In genomic region chr11:46060651-46061020, GRCm38 (mm10) we compare ENCODE assay signal across 18 mouse cellular contexts. TPM values are rescaled to one million over a fixed set of nuclear protein-coding genes. Genes with fewer than 3 reads are reported as not detected.
A peak's percentile ranks its signal among the peaks of the same experiment; 100 is the strongest.
DNase-seq lines count a peak whose midpoint lies in the region; ATAC-seq and TF ChIP-seq lines count a peak whose summit lies in the region.
"Had no signal": no experiment of that assay in that cellular context is flagged by ENCODE, and none has a peak within 500 bp of the region (broad histone marks: within the 10 kb centered on the region; RNA-seq: fewer than 3 reads in every experiment).

No protein-coding gene starts in this region.

- intact Hi-C loops in heart, postnatal 36 days (cut with DNase I), result no loop called here

- H3K4me2 ChIP-seq in heart, postnatal 0 days (ENCODE audit: low read depth, low read length), result no peak overlapping the region
- H3K4me2 ChIP-seq in lung, embryonic 15.5 days, result no peak overlapping the region
- H3K4me2 ChIP-seq: embryonic facial prominence, embryonic 12.5 days; hindbrain, embryonic 13.5 days; midbrain, embryonic 15.5 days; neural tube, embryonic 12.5 days; stomach, embryonic 15.5 days had no signal

- H3K9me3 ChIP-seq in heart, postnatal 0 days (replicated peaks; ENCODE audit: control insufficient read depth, low read length), result no peaks in the 10 kb centered on the region
- no peaks in the 10 kb centered on the region for H3K9me3 ChIP-seq in lung, embryonic 15.5 days
- H3K9me3 ChIP-seq: embryonic facial prominence, embryonic 12.5 days; hindbrain, embryonic 13.5 days; megakaryocyte, embryonic 14.5 days; midbrain, embryonic 15.5 days; neural tube, embryonic 12.5 days; stomach, embryonic 15.5 days had no signal

- no peak for TF ChIP-seq CTCF in heart, postnatal 0 days (IDR thresholded peaks at IDR 0.05; ENCODE audit: low read depth)
- no peak for TF ChIP-seq CTCF in lung, adult 2 months (IDR thresholded peaks at IDR 0.05; ENCODE audit: insufficient read depth, low read length)

- no peak for TF ChIP-seq POLR2A in lung, adult 2 months (IDR thresholded peaks at IDR 0.05; ENCODE audit: borderline replicate concordance, extremely low read depth, low read depth, low read length)

- H3K27ac ChIP-seq in heart, postnatal 0 days (ENCODE audit: low read depth), result peak overlapping the region; percentile 36
- H3K27ac ChIP-seq in lung, embryonic 15.5 days, result peak overlapping the region; percentile 74
- H3K27ac ChIP-seq: embryonic facial prominence, embryonic 12.5 days; hindbrain, embryonic 13.5 days; midbrain, embryonic 15.5 days; neural tube, embryonic 12.5 days; stomach, embryonic 15.5 days had no signal

- no peak for ATAC-seq in heart, postnatal 0 days (ENCODE audit: insufficient read depth, low read depth)
- no peak for ATAC-seq in lung, embryonic 15.5 days (ENCODE audit: borderline replicate concordance, extremely low read depth, low FRiP score, low TSS enrichment)
- ATAC-seq: forebrain, postnatal 0 days; midbrain, embryonic 15.5 days had no signal

- no peak for TF ChIP-seq EP300 in heart, postnatal 0 days (IDR thresholded peaks at IDR 0.05; ENCODE audit: low read depth)

- H3K9ac ChIP-seq in heart, postnatal 0 days (replicated peaks; ENCODE audit: low read depth, low read length), result no peak overlapping the region
- no peak overlapping the region for H3K9ac ChIP-seq in lung, embryonic 15.5 days
- H3K9ac ChIP-seq: embryonic facial prominence, embryonic 12.5 days; forebrain, postnatal 0 days; hindbrain, embryonic 13.5 days; midbrain, embryonic 15.5 days; neural tube, embryonic 12.5 days; stomach, embryonic 15.5 days had no signal

- no peak overlapping the region for H3K4me3 ChIP-seq in heart, postnatal 0 days (ENCODE audit: low read depth, low read length)
- peak overlapping the region; percentile 15 for H3K4me3 ChIP-seq in lung, adult 2 months (replicated peaks; ENCODE audit: extremely low read depth, low read depth, low read length)
- no peak overlapping the region for H3K4me3 ChIP-seq in lung, embryonic 15.5 days
- H3K4me3 ChIP-seq: embryonic facial prominence, embryonic 12.5 days; hindbrain, embryonic 13.5 days; megakaryocyte, embryonic 14.5 days; midbrain, embryonic 15.5 days; neural tube, embryonic 12.5 days; stomach, embryonic 15.5 days had no signal

- peaks cover 27% of the 10 kb centered on the region for H3K36me3 ChIP-seq in heart, postnatal 0 days (replicated peaks; ENCODE audit: control insufficient read depth, insufficient read depth, low read length)
- 0 out of 2 replicates have a peak, but pooled peaks cover 4% of the 10 kb centered on the region for H3K36me3 ChIP-seq in lung, embryonic 15.5 days
- H3K36me3 ChIP-seq: stomach, embryonic 15.5 days had no signal

- peaks cover 67% of the 10 kb centered on the region for H3K4me1 ChIP-seq in heart, postnatal 0 days (ENCODE audit: control insufficient read depth, insufficient read depth)
- H3K4me1 ChIP-seq in lung, adult 2 months (ENCODE audit: control insufficient read depth, insufficient read depth, low read length), result peaks cover 22% of the 10 kb centered on the region
- H3K4me1 ChIP-seq in lung, embryonic 15.5 days, result peaks cover 58% of the 10 kb centered on the region

- no peak for DNase-seq in heart, postnatal 0 days (ENCODE audit: low spot score)
- DNase-seq in heart, postnatal 36 days, result no peak
- DNase-seq in lung, adult 2 months, result peak; percentile 47
- peak; percentile 60 to 76 for DNase-seq in lung, postnatal 4 days
- DNase-seq in left cerebral cortex, adult 18-20 months (ENCODE audit: low spot score in 2 of 2), result no peak
- no peak for DNase-seq in gastrocnemius, postnatal 10 days
- DNase-seq: cerebellum, adult 18-20 months; forebrain, postnatal 0 days; heart, postnatal 14 days; kidney, adult 18-20 months; thymus, postnatal 25 days had no signal

- WGBS in heart, postnatal 0 days, result 61% methylated on average over 5 of the region's 5 CpGs
- WGBS in lung, adult 2 months, result 66% methylated on average over 5 of the region's 5 CpGs
- 49% methylated on average over 5 of the region's 5 CpGs for WGBS in lung, embryonic 15.5 days

- H3K27me3 ChIP-seq in heart, postnatal 0 days (ENCODE audit: control insufficient read depth, insufficient read depth, low read length), result no peaks in the 10 kb centered on the region
- H3K27me3 ChIP-seq in lung, embryonic 15.5 days, result no peaks in the 10 kb centered on the region
- H3K27me3 ChIP-seq: embryonic facial prominence, embryonic 12.5 days; hindbrain, embryonic 13.5 days; midbrain, embryonic 15.5 days; neural tube, embryonic 12.5 days; stomach, embryonic 15.5 days had no signal

RNA-seq across cellular contexts. Expression of gene Adam19, which starts 4.8 kb away (rescaled TPM):
- total RNA-seq in heart, postnatal 0 days (2014; rRNA removed; ENCODE audit: low replicate concordance), result 59.8 and 67.9 TPM in 2 replicates
- polyA plus RNA-seq in heart, postnatal 0 days (2015; fragmentation: Nextera tagmentation; extraction: Ambion mirVana), result 10.1 and 15.8 TPM in 2 replicates
- 10 to 100 TPM; 21.2 to 49.2 TPM for total RNA-seq in heart, postnatal 36 days (2021)
- polyA plus RNA-seq in lung, adult 2 months (2012; rRNA removed), result 24.3 and 29.4 TPM in 2 replicates
- 22.5 and 23.4 TPM in 2 replicates for polyA plus RNA-seq in lung, embryonic 15.5 days (2015; fragmentation: Nextera tagmentation; extraction: Ambion mirVana)
- 10 to 100 TPM; 12.8 to 16.1 TPM for total RNA-seq in left cerebral cortex, adult 18-20 months (2021)
- total RNA-seq in gastrocnemius, postnatal 10 days (2021), result 10 to 100 TPM; 30.9 to 42.8 TPM

RNA-seq across cellular contexts. Expression of gene Gm12166, which starts 8.5 kb away (rescaled TPM):
- total RNA-seq in heart, postnatal 0 days (2014; rRNA removed; ENCODE audit: low replicate concordance), result 1.8 and 2.8 TPM in 2 replicates
- polyA plus RNA-seq in heart, postnatal 0 days (2015; fragmentation: Nextera tagmentation; extraction: Ambion mirVana), result 3.6 and 3.9 TPM in 2 replicates
- 1 to 10 TPM; 1.3 to 1.9 TPM for total RNA-seq in heart, postnatal 36 days (2021)
- polyA plus RNA-seq in lung, adult 2 months (2012; rRNA removed), result 16.8 and 19.8 TPM in 2 replicates
- polyA plus RNA-seq in lung, embryonic 15.5 days (2015; fragmentation: Nextera tagmentation; extraction: Ambion mirVana), result 4.5 and 4.7 TPM in 2 replicates
- 1 to 10 TPM; 1.3 to 1.7 TPM for total RNA-seq in left cerebral cortex, adult 18-20 months (2021)
- 1 to 10 TPM in 1 of 2 experiments, under 1 TPM in 1; 0.72 to 1.4 TPM for total RNA-seq in gastrocnemius, postnatal 10 days (2021)

Comparison
In these comparisons a context has a peak if more than half of its experiments do, and no peak if none do; other contexts are left out.
1. DNase-seq: peak in lung, adult 2 months (single experiment) and lung, postnatal 4 days (2 of 2); none in heart, postnatal 0 days (single experiment), heart, postnatal 36 days (0 of 2), left cerebral cortex, adult 18-20 months (0 of 2) and gastrocnemius, postnatal 10 days (single experiment).